Mouse (Mus musculus): ENCODE measurements around the gene Mrtfb.

DNA sequence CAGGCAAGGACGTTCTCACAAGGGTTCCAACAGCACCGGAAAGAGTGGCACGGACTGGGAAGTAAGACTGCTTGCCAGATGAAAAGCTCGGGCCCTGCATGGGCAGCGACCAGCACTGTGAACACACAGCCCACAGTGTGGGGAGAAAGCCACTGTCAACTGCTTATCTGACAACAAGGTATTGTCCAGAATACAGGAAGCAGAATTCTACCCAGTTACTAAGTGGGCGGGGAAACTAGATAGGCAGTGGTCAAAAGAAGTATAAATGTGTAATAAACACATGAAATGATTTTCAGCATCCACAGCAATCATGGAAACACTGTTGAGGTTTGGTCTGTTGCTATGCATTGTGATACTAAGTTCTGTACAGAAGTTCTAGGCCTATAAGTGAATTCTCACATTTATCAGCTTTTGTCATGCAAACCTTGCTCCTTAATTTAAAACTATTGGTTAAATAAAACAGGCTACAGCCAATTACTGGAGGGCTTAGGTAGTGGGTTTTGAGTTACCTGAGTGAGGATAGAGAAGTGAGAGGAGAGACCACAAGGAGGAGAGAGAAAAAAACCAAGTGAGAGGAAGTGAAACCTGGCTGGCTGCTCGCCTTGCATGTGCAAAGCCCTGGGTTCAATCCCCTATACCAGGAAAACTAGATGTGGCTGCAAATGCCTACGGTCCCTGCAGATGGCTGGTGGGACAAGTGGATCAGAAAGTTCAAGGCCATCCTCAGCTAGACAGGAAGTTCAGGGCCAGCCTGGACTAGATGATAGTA lies 167.5 kb downstream of the Mrtfb start:
- TF ChIP-seq CTCF (IDR thresholded peaks at IDR 0.05; ENCODE audit: borderline replicate concordance, insufficient read depth, low read depth, low read length) (no peak), POLR2A (IDR thresholded peaks at IDR 0.05; ENCODE audit: borderline replicate concordance, insufficient read depth, low read length) (no peak)
